Mouse (Mus musculus): Measurements from ENCODE around the gene Med10. TPM values are rescaled to one million over a fixed set of nuclear protein-coding genes. Genes with fewer than 3 reads are reported as not detected.

Med10 gene
- polyA plus RNA-seq (2014; fragmentation: Nextera tagmentation; extraction: Ambion mirVana) = 163 and 180 TPM in 2 replicates

GRCm38 (mm10) chr13:69802095-69802494 is at the start of gene Med10:
Gene Med10, plus strand, starts transcription at chr13:69802395.
- no peak within 1 kb of the TSS for H3K27ac ChIP-seq (ENCODE audit: low read depth, low read length)

GRCm38 (mm10) chr13:69752875-69753274 is 49.3 kb upstream of the Med10 start:
- Histone ChIP-seq H3K4me3 (ENCODE audit: low read depth, low read length) (no peak overlapping the region), H3K4me2 (ENCODE audit: low read depth, low read length, severe bottlenecking) (no peak overlapping the region), H3K27me3 (ENCODE audit: control insufficient read depth, insufficient read depth, low read length) (peaks cover 2% of the 10 kb centered on the region; the same call in 1 of the 2 replicates), H3K4me1 (replicated peaks; ENCODE audit: control insufficient read depth, insufficient read depth, low read length) (no peaks in the 10 kb centered on the region), H3K36me3 (ENCODE audit: control insufficient read depth, insufficient read depth, low read length) (no peaks in the 10 kb centered on the region), H3K27ac (ENCODE audit: low read depth, low read length) (no peak overlapping the region), H3K9ac (ENCODE audit: low read length) (no peak overlapping the region), H3K9me3 (ENCODE audit: control insufficient read depth, low read length) (no peaks in the 10 kb centered on the region)
- DNase-seq (ENCODE audit: low spot score) (no peak), ATAC-seq (replicated peaks; ENCODE audit: low FRiP score) (no peak)
- WGBS = 92% methylated on average over 2 of the region's 2 CpGs

More at GRCm38 (mm10) chr13:69802095-69802494, at the start of gene Med10:
- Histone ChIP-seq H3K4me1 (replicated peaks; ENCODE audit: control insufficient read depth, insufficient read depth, low read length) (no peaks in the 10 kb centered on the region), H3K27me3 (ENCODE audit: control insufficient read depth, insufficient read depth, low read length) (no peaks in the 10 kb centered on the region), H3K4me2 (ENCODE audit: low read depth, low read length, severe bottlenecking) (no peak within 1 kb of the TSS), H3K9ac (ENCODE audit: low read length) (no peak within 1 kb of the TSS), H3K4me3 (ENCODE audit: low read depth, low read length) (no peak within 1 kb of the TSS), H3K9me3 (ENCODE audit: control insufficient read depth, low read length) (no peaks in the 10 kb centered on the region), H3K36me3 (ENCODE audit: control insufficient read depth, insufficient read depth, low read length) (no peaks in the 10 kb centered on the region)
- DNase-seq (ENCODE audit: low spot score) = no peak
- ATAC-seq (replicated peaks; ENCODE audit: low FRiP score) = no peak
- WGBS = 82% methylated on average over 5 of the region's 5 CpGs

- Histone ChIP-seq H3K4me1 (replicated peaks; ENCODE audit: control insufficient read depth, insufficient read depth, low read length) (no peaks in the 10 kb centered on the region), H3K4me2 (ENCODE audit: low read depth, low read length, severe bottlenecking) (no peak overlapping the region), H3K27ac (ENCODE audit: low read depth, low read length) (no peak overlapping the region), H3K27me3 (ENCODE audit: control insufficient read depth, insufficient read depth, low read length) (no peaks in the 10 kb centered on the region), H3K4me3 (ENCODE audit: low read depth, low read length) (no peak overlapping the region), H3K9ac (ENCODE audit: low read length) (no peak overlapping the region), H3K36me3 (ENCODE audit: control insufficient read depth, insufficient read depth, low read length) (no peaks in the 10 kb centered on the region), H3K9me3 (ENCODE audit: control insufficient read depth, low read length) (no peaks in the 10 kb centered on the region)
- WGBS = 82% methylated on average over 6 of the region's 6 CpGs
- no peak for DNase-seq (ENCODE audit: low spot score)
- ATAC-seq (replicated peaks; ENCODE audit: low FRiP score) = no peak
These were observed 43.2 kb upstream of the Med10 start for GRCm38 (mm10) chr13:69758979-69759378.

- Histone ChIP-seq H3K4me3 (ENCODE audit: low read depth, low read length) (no peak overlapping the region), H3K27me3 (ENCODE audit: control insufficient read depth, insufficient read depth, low read length) (no peaks in the 10 kb centered on the region), H3K27ac (ENCODE audit: low read depth, low read length) (no peak overlapping the region), H3K4me1 (replicated peaks; ENCODE audit: control insufficient read depth, insufficient read depth, low read length) (no peaks in the 10 kb centered on the region), H3K4me2 (ENCODE audit: low read depth, low read length, severe bottlenecking) (no peak overlapping the region), H3K36me3 (ENCODE audit: control insufficient read depth, insufficient read depth, low read length) (no peaks in the 10 kb centered on the region), H3K9ac (ENCODE audit: low read length) (no peak overlapping the region), H3K9me3 (ENCODE audit: control insufficient read depth, low read length) (no peaks in the 10 kb centered on the region)
- ATAC-seq (replicated peaks; ENCODE audit: low FRiP score) (no peak), DNase-seq (ENCODE audit: low spot score) (no peak)
- 93% methylated on average over 10 of the region's 10 CpGs for WGBS
These were observed 40.8 kb upstream of the Med10 start for GRCm38 (mm10) chr13:69761393-69761792.

- Histone ChIP-seq H3K36me3 (ENCODE audit: control insufficient read depth, insufficient read depth, low read length) (no peaks in the 10 kb centered on the region), H3K9me3 (ENCODE audit: control insufficient read depth, low read length) (no peaks in the 10 kb centered on the region), H3K4me1 (replicated peaks; ENCODE audit: control insufficient read depth, insufficient read depth, low read length) (no peaks in the 10 kb centered on the region), H3K4me2 (ENCODE audit: low read depth, low read length, severe bottlenecking) (no peak overlapping the region), H3K27ac (ENCODE audit: low read depth, low read length) (no peak overlapping the region), H3K9ac (ENCODE audit: low read length) (no peak overlapping the region), H3K4me3 (ENCODE audit: low read depth, low read length) (no peak overlapping the region), H3K27me3 (ENCODE audit: control insufficient read depth, insufficient read depth, low read length) (no peaks in the 10 kb centered on the region)
- ATAC-seq (replicated peaks; ENCODE audit: low FRiP score) (no peak), DNase-seq (ENCODE audit: low spot score) (no peak)
- WGBS = 86% methylated on average over 9 of the region's 9 CpGs
These were observed 37.5 kb upstream of the Med10 start for GRCm38 (mm10) chr13:69764646-69765045.

GRCm38 (mm10) chr13:69768152-69768551 is 34.0 kb upstream of the Med10 start:
- no peaks in the 10 kb centered on the region for H3K4me1 ChIP-seq (replicated peaks; ENCODE audit: control insufficient read depth, insufficient read depth, low read length)
- WGBS = 91% methylated on average over 10 of the region's 10 CpGs
- no peaks in the 10 kb centered on the region for H3K36me3 ChIP-seq (ENCODE audit: control insufficient read depth, insufficient read depth, low read length)
- no peaks in the 10 kb centered on the region for H3K27me3 ChIP-seq (ENCODE audit: control insufficient read depth, insufficient read depth, low read length)
- no peak overlapping the region for H3K9ac ChIP-seq (ENCODE audit: low read length)
- ATAC-seq (replicated peaks; ENCODE audit: low FRiP score) (no peak), DNase-seq (ENCODE audit: low spot score) (no peak)
- H3K27ac ChIP-seq (ENCODE audit: low read depth, low read length) = no peak overlapping the region
- H3K4me2 ChIP-seq (ENCODE audit: low read depth, low read length, severe bottlenecking) = no peak overlapping the region
- no peaks in the 10 kb centered on the region for H3K9me3 ChIP-seq (ENCODE audit: control insufficient read depth, low read length)
- H3K4me3 ChIP-seq (ENCODE audit: low read depth, low read length) = no peak overlapping the region

- Histone ChIP-seq H3K4me3 (ENCODE audit: low read depth, low read length) (no peak overlapping the region), H3K27ac (ENCODE audit: low read depth, low read length) (no peak overlapping the region), H3K9me3 (ENCODE audit: control insufficient read depth, low read length) (no peaks in the 10 kb centered on the region), H3K4me2 (ENCODE audit: low read depth, low read length, severe bottlenecking) (no peak overlapping the region), H3K36me3 (ENCODE audit: control insufficient read depth, insufficient read depth, low read length) (no peaks in the 10 kb centered on the region), H3K9ac (ENCODE audit: low read length) (no peak overlapping the region), H3K4me1 (replicated peaks; ENCODE audit: control insufficient read depth, insufficient read depth, low read length) (no peaks in the 10 kb centered on the region), H3K27me3 (ENCODE audit: control insufficient read depth, insufficient read depth, low read length) (no peaks in the 10 kb centered on the region)
- 87% methylated on average over 12 of the region's 12 CpGs for WGBS
- ATAC-seq (replicated peaks; ENCODE audit: low FRiP score) (no peak), DNase-seq (ENCODE audit: low spot score) (no peak)
These were observed 31.4 kb upstream of the Med10 start for GRCm38 (mm10) chr13:69770538-69771456.

GRCm38 (mm10) chr13:69772358-69772757 is 29.8 kb upstream of the Med10 start:
- Histone ChIP-seq H3K27ac (ENCODE audit: low read depth, low read length) (no peak overlapping the region), H3K9ac (ENCODE audit: low read length) (no peak overlapping the region), H3K9me3 (ENCODE audit: control insufficient read depth, low read length) (no peaks in the 10 kb centered on the region), H3K27me3 (ENCODE audit: control insufficient read depth, insufficient read depth, low read length) (no peaks in the 10 kb centered on the region), H3K4me2 (ENCODE audit: low read depth, low read length, severe bottlenecking) (no peak overlapping the region), H3K4me3 (ENCODE audit: low read depth, low read length) (no peak overlapping the region), H3K36me3 (ENCODE audit: control insufficient read depth, insufficient read depth, low read length) (no peaks in the 10 kb centered on the region), H3K4me1 (replicated peaks; ENCODE audit: control insufficient read depth, insufficient read depth, low read length) (no peaks in the 10 kb centered on the region)
- WGBS = 82% methylated on average over 4 of the region's 4 CpGs
- ATAC-seq (replicated peaks; ENCODE audit: low FRiP score) (no peak), DNase-seq (ENCODE audit: low spot score) (no peak)

GRCm38 (mm10) chr13:69778221-69778620 is 24.0 kb upstream of the Med10 start:
- Histone ChIP-seq H3K4me2 (ENCODE audit: low read depth, low read length, severe bottlenecking) (no peak overlapping the region), H3K27ac (ENCODE audit: low read depth, low read length) (no peak overlapping the region), H3K9ac (ENCODE audit: low read length) (no peak overlapping the region), H3K9me3 (ENCODE audit: control insufficient read depth, low read length) (no peaks in the 10 kb centered on the region), H3K4me3 (ENCODE audit: low read depth, low read length) (no peak overlapping the region), H3K4me1 (replicated peaks; ENCODE audit: control insufficient read depth, insufficient read depth, low read length) (no peaks in the 10 kb centered on the region), H3K36me3 (ENCODE audit: control insufficient read depth, insufficient read depth, low read length) (no peaks in the 10 kb centered on the region), H3K27me3 (ENCODE audit: control insufficient read depth, insufficient read depth, low read length) (no peaks in the 10 kb centered on the region)
- WGBS = 91% methylated on average over 19 of the region's 19 CpGs
- ATAC-seq (replicated peaks; ENCODE audit: low FRiP score) (no peak), DNase-seq (ENCODE audit: low spot score) (no peak)
